Mouse (Mus musculus) liver, postnatal 0 days (tissue): ENCODE measurements around the gene 2310034G01Rik. TPM values are rescaled to one million over a fixed set of nuclear protein-coding genes. Genes with fewer than 3 reads are reported as not detected.

Experiments
- ATAC-seq: fragments of 200-750 bp; cut with Nextera tagmentation; 2 replicates; pipeline ENCODE4 v1.8.0; 2017; ENCODE audit warnings: mild to moderate bottlenecking, moderate library complexity
- DNase-seq: peaks from one replicate; pipeline ENCODE4 v3.0.0-alpha.2; 2016
- H3K27ac ChIP-seq: fragments of 300-500 bp; sonication (generic); 2 replicates; pipeline ENCODE4 v1.5.1; 2014; ENCODE audit warnings: antibody characterized with exemption, moderate library complexity, mild to moderate bottlenecking, low read depth
- H3K27me3 ChIP-seq: fragments of 300-500 bp; sonication (generic); 2 replicates; pipeline ENCODE4 v1.6.1; 2014; ENCODE audit warnings: low read length, control low read depth, mixed read lengths; ENCODE audit not compliant: insufficient read depth
- H3K36me3 ChIP-seq: fragments of 300-500 bp; sonication (generic); replicated peaks from 2 replicates; pipeline ENCODE4 v1.6.1; 2014; ENCODE audit warnings: mild to moderate bottlenecking, control low read depth, low read length, moderate library complexity, mixed read lengths; ENCODE audit not compliant: insufficient read depth
- H3K4me1 ChIP-seq: fragments of 300-500 bp; sonication (generic); 2 replicates; pipeline ENCODE4 v1.6.1; 2014; ENCODE audit warnings: antibody characterized with exemption, mild to moderate bottlenecking, control low read depth; ENCODE audit not compliant: insufficient read depth
- H3K4me2 ChIP-seq: fragments of 300-500 bp; sonication (generic); 2 replicates; pipeline ENCODE4 v1.6.1; 2014; ENCODE audit warnings: low read depth, mild to moderate bottlenecking, low read length, moderate library complexity, mixed read lengths
- H3K4me3 ChIP-seq: fragments of 300-500 bp; sonication (generic); 2 replicates; pipeline ENCODE4 v1.5.1; 2014; ENCODE audit warnings: low read depth, low read length
- H3K9ac ChIP-seq: fragments of 300-500 bp; sonication (generic); replicated peaks from 2 replicates; pipeline ENCODE4 v1.6.1; 2014; ENCODE audit warnings: mild to moderate bottlenecking, moderate library complexity
- H3K9me3 ChIP-seq: fragments of 300-500 bp; sonication (generic); 2 replicates; pipeline ENCODE4 v1.6.1; 2016; ENCODE audit warnings: mild to moderate bottlenecking, control low read depth, low read length, mixed read lengths
- CTCF ChIP-seq: sonication (generic); IDR thresholded peaks from 2 replicates; pipeline ENCODE4 v1.5.1; 2016; ENCODE audit warnings: antibody characterized with exemption, low read depth
- EP300 ChIP-seq: IDR thresholded peaks from 2 replicates; pipeline ENCODE4 v1.6.1; 2016; ENCODE audit warnings: antibody characterized with exemption, low read depth, mild to moderate bottlenecking
- WGBS: fragments of 180-500 bp; shearing (Covaris S2); extraction: QIAGEN DNeasy Blood & Tissue Kit; methylation state at CpG from one replicate; pipeline ENCODE4 v1.1.7; 2014; ENCODE audit not compliant: insufficient replicate concordance; 5-methylcytosine and 5-hydroxymethylcytosine counted together
- polyA plus RNA-seq: library from polyadenylated mRNA; unstranded; fragments of >200 nt; fragmentation: Nextera tagmentation; extraction: Ambion mirVana; gene quantifications from 2 replicates; pipeline ENCODE4 v1.2.1, GENCODE M21; 2015

2310034G01Rik gene
- polyA plus RNA-seq, 1 experiment from 2014 or later: 0.75 TPM

DNA sequence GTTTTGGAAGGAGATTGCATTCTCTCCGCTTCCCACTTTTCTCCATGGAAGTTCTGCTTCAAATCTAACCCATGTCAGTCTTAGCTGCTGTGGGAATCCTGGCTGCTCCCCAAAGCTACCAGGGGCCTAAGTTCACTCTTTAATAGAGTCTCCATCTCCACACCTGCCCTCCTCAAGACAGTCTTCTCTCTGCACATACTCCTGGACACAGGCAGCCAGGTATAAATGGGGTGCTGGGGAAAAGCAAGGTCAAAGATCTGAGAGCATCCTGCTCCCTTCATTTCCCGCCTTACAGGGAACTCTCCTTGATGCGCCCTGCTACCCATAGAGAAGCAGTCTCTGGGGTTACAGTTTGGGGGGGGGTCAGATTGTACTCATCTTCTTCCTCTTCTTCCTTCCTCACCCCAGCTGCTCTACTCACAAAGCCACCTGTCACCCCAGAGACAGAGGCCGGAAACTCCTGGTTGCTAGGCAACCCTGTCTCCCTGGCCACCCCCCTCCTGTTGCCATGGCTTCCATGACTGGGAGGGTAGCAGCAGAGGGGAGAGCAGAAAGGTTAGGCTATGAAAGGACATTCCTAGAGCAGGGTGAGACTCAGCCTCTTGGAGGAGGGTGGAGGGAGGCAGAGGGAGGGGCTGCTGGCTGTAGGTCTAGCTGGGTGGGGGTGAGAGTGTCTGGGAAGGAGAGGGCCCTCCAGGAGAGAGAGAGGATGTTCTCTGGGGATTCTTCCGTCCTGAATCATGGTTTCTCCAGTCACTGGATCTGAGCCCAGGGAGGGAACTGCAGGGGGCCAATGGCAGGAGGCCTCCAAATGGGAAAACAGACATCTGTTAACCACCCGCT is 28.8 kb downstream of the 2310034G01Rik start:
- H3K9ac ChIP-seq: no peak overlapping the region
- no peak for ATAC-seq
- no peaks in the 10 kb centered on the region for H3K9me3 ChIP-seq
- H3K27ac ChIP-seq: no peak overlapping the region
- H3K4me2 ChIP-seq: no peak overlapping the region
- peaks cover 97% of the 10 kb centered on the region for H3K27me3 ChIP-seq
- no peak overlapping the region for H3K4me3 ChIP-seq
- H3K4me1 ChIP-seq: peaks cover 17% of the 10 kb centered on the region
- peak; percentile 8 for DNase-seq
- H3K36me3 ChIP-seq: no peaks in the 10 kb centered on the region
- TF ChIP-seq CTCF (no peak), EP300 (no peak)
- 33% methylated on average over 6 of the region's 6 CpGs for WGBS

DNA sequence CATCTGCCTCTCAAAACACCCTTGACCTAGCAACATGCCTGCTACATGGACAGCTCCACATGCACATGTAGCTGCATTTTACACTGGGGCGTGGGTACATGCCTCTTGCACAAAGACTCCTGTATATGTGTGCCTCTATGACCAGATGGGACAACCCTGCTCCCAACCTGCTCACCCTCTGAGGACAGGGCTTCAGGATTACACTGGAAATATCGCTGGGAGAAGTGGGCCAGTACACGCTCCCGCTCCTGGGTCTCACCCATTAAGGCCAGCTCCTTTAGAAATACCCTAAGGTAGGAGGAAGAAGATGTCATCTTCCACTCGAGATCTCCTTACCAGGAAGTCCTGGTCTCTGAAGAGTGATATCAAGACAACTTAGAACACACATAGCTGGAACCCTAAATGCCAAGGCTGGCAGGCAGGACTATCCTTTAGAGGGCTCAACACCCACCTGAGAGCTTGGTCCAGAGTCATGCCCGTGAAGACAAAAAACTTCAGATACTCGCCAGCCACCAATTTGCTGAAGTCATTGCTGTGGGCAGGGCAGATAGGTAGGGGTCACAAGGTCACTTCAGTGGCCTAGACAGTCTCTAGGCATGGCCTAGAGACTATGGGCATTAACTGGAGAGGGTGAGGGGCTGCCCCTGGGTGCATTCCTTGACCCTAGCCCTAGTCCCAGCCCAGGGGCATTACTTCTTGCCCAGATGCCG is 29.9 kb downstream of the 2310034G01Rik start:
- H3K27ac ChIP-seq: no peak overlapping the region
- peak; percentile 13 for DNase-seq
- no peaks in the 10 kb centered on the region for H3K36me3 ChIP-seq
- H3K9me3 ChIP-seq: no peaks in the 10 kb centered on the region
- no peak overlapping the region for H3K4me3 ChIP-seq
- WGBS: 63% methylated on average over 8 of the region's 8 CpGs
- H3K4me1 ChIP-seq: peaks cover 28% of the 10 kb centered on the region
- no peak overlapping the region for H3K4me2 ChIP-seq
- no peak overlapping the region for H3K9ac ChIP-seq
- TF ChIP-seq EP300 (no peak), CTCF (no peak)
- no peak for ATAC-seq
- peaks cover 97% of the 10 kb centered on the region for H3K27me3 ChIP-seq

DNA sequence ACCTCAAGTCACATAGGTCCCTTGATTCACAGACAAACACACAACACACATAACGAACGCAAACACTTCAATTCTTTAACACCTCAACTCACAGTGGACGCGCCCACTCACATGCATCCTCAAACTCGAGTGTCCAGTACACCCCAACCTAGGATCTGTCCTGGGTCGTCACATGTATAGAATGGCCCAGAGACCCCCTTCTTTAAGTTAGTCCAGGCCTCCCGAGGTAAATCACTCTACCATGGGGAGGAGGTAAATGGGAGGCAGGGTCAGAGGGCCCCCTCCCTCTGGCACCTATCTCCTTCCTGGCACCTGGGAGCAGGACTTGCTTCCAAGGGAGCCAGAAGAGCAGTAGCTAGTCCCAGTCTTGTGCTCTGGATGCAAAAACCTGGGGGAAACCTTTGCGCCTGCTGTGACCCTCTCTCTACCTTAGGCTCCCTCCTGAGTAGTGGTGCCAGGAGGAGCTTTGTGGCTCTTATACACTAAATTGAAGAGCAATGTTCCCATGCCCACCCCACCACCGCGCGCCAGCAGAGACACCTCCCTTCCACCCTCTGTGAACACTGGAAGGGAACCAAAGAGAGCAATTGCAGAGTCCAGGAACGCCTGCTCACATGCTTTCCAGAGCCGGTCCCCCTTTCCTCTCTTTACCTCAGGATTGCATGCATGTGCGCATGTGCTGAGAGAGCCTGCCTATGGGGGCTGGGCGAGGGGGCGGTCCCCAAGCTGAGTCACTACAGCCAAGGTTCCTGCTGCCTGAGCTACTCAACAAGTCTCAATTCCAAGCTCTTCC is 31.3 kb downstream of the 2310034G01Rik start:
- Histone ChIP-seq H3K9me3 (no peaks in the 10 kb centered on the region), H3K27ac (no peak overlapping the region), H3K36me3 (no peaks in the 10 kb centered on the region), H3K27me3 (peaks cover 94% of the 10 kb centered on the region), H3K9ac (no peak overlapping the region), H3K4me2 (no peak overlapping the region), H3K4me3 (no peak overlapping the region), H3K4me1 (peaks cover 42% of the 10 kb centered on the region)
- WGBS: 12% methylated on average over 16 of the region's 16 CpGs
- TF ChIP-seq EP300 (no peak), CTCF (no peak)
- ATAC-seq: no peak
- peak; percentile 52 for DNase-seq

DNA sequence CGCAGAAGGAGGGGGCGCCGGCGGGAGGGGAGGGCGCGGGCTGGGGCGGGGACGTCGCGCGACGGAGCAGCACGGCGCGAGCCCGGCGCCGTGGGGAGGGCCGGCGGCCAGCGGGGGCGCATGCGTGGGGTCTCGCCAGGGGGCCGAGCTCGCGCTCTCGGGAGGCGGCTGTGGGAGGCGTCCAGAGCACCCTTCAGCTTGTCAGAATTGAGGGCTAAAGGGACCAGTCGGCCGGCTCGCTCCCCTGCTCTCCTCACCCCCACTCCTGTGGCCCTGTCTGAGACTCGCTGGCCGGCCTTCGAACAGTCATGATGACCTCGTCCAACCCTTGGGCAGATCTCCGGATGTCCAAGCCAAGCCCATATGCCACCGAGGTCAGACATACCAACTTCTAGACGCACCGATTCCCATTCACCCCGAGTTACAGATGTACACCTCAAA is 32.1 kb downstream of the 2310034G01Rik start:
- H3K9ac ChIP-seq: no peak overlapping the region; the same call in 1 of the 2 replicates
- peak overlapping the region; percentile 35; the same call in 1 of the 2 replicates for H3K4me3 ChIP-seq
- H3K4me1 ChIP-seq: peaks cover 42% of the 10 kb centered on the region
- DNase-seq: peak; percentile 14
- H3K27ac ChIP-seq: no peak overlapping the region
- H3K4me2 ChIP-seq: peak overlapping the region; percentile 57
- H3K36me3 ChIP-seq: no peaks in the 10 kb centered on the region
- TF ChIP-seq CTCF: no peak
- H3K27me3 ChIP-seq: peaks cover 87% of the 10 kb centered on the region
- WGBS: 3% methylated on average over 30 of the region's 42 CpGs
- H3K9me3 ChIP-seq: no peaks in the 10 kb centered on the region
- no peak for ATAC-seq

DNA sequence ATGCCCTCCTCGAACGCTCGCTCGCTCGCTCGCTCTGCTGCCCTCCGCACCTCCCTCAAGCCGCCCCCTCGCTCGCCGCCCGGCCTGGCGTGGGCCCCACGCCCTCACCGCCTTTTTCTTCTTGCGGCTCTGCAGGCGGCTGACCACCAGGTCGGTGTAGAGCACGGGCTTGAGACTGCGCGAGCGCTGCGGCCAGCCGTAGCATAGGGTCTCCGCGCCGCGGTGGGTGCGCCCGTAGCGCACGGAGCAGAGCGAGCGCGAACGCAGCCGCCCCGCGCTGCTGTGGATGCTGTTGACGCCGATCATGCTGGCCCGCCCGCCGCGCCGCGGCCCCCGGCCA is 32.6 kb downstream of the 2310034G01Rik start:
- no peak overlapping the region for H3K27ac ChIP-seq
- WGBS: 1% methylated on average over 46 of the region's 48 CpGs
- DNase-seq: peak; percentile 16
- TF ChIP-seq EP300 (no peak), CTCF (no peak)
- H3K4me2 ChIP-seq: peak overlapping the region; percentile 57
- no peaks in the 10 kb centered on the region for H3K9me3 ChIP-seq
- H3K4me3 ChIP-seq: peak overlapping the region; percentile 35
- H3K36me3 ChIP-seq: no peaks in the 10 kb centered on the region; the same call in 1 of the 2 replicates
- H3K9ac ChIP-seq: no peak overlapping the region; the same call in 1 of the 2 replicates
- ATAC-seq: no peak
- peaks cover 82% of the 10 kb centered on the region for H3K27me3 ChIP-seq
- peaks cover 42% of the 10 kb centered on the region for H3K4me1 ChIP-seq
